Mouse (Mus musculus): ENCODE measurements around the gene Npas3. TPM values are rescaled to one million over a fixed set of nuclear protein-coding genes. Genes with fewer than 3 reads are reported as not detected.
A peak's percentile ranks its signal among the peaks of the same experiment; 100 is the strongest.

The Npas3 gene
- total RNA-seq, 2 experiments from 2014 or later: 0.47 to 1.5 TPM

- DNase-seq: no peak
- intact Hi-C loops (cut with DNase I; ENCODE audit: low total_unique reads): no loop called here
These were observed 757.1 kb downstream of the Npas3 start for GRCm38 (mm10) chr12:54005546-54005945.

- no peak for DNase-seq
- intact Hi-C loops (cut with DNase I; ENCODE audit: low total_unique reads): no loop called here
These were observed 766.8 kb downstream of the Npas3 start for GRCm38 (mm10) chr12:54015304-54015703.

GRCm38 (mm10) chr12:54017949-54018348, 769.5 kb downstream of the Npas3 start:
- intact Hi-C loops (cut with DNase I; ENCODE audit: low total_unique reads): no loop called here
- no peak for DNase-seq

- intact Hi-C loops (cut with DNase I; ENCODE audit: low total_unique reads): no loop called here
- DNase-seq: no peak
These were observed 771.5 kb downstream of the Npas3 start for GRCm38 (mm10) chr12:54019979-54020378.

- DNase-seq: no peak
- intact Hi-C loops (cut with DNase I; ENCODE audit: low total_unique reads): no loop called here
These were observed 786.3 kb downstream of the Npas3 start for GRCm38 (mm10) chr12:54034666-54035346.

DNA sequence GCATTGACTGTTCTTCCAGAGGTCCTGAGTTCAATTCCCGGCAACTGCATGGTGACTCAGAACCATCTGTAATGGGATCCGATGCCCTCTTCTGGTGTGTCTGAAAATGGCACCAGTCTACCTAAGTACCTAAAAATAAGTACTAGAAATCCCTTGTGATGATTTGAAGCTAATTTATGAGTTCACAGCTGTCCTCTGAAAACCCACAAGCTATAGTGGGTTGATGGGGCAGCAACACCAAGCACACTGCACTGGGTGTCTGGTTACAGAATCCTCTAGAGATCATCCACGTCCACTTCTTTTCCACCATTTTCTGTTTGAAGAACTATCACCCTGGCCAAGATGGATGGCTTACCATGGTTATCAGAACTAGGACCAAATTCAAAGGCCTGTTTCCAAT, 789.1 kb downstream of the Npas3 start:
- intact Hi-C loops (cut with DNase I; ENCODE audit: low total_unique reads): no loop called here

GRCm38 (mm10) chr12:54042996-54043544, 794.6 kb downstream of the Npas3 start:
- intact Hi-C loops (cut with DNase I; ENCODE audit: low total_unique reads): no loop called here

More for the DNA sequence above, 789.1 kb downstream of the Npas3 start:
- DNase-seq: no peak

GRCm38 (mm10) chr12:54044606-54045334, 796.3 kb downstream of the Npas3 start:
- intact Hi-C loops (cut with DNase I; ENCODE audit: low total_unique reads): no loop called here
- DNase-seq: no peak

More at GRCm38 (mm10) chr12:54042996-54043544, 794.6 kb downstream of the Npas3 start:
- no peak for DNase-seq

GRCm38 (mm10) chr12:54045360-54045759, 796.9 kb downstream of the Npas3 start:
- intact Hi-C loops (cut with DNase I; ENCODE audit: low total_unique reads): no loop called here
- no peak for DNase-seq

DNA sequence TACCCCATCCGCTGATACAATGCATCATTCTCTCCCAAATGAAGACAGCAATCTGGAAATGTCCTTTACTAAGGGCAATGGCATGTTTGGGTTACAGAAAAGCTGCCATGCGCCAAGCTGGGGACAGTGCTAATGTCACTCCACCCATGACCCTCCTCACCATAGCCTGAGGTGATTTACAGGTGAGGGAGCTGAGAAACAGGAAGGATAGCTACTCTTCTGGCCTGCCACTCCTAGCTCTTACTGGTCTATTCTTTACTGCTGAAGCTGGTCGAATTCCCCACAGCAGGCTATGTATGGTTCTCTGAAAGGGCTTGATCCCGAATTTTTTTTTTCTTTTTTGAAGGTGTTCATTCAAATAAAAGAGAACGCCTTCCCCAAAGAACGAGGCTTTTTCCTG, 798.3 kb downstream of the Npas3 start:
- DNase-seq: no peak
- intact Hi-C loops (cut with DNase I; ENCODE audit: low total_unique reads): no loop called here

DNA sequence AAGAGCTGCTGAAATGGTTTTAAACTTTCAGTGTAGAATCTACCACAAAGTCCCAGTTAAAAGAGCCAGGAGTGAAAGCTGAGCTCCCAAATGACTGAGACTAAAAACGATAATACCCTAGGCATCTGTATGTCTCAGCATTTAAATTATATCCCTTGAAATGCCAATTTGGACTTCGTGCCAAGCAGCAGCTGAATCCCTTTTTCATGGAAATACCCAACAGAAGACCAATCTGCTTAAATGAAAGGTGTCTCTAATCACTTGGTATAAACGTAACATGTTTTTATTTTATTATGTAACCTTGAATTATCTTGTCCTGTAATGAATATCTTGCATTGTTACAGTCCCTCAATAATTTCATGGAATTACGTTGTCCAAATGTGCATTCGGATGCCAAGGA, 799.6 kb downstream of the Npas3 start:
- DNase-seq: no peak
- intact Hi-C loops (cut with DNase I; ENCODE audit: low total_unique reads): no loop called here

DNA sequence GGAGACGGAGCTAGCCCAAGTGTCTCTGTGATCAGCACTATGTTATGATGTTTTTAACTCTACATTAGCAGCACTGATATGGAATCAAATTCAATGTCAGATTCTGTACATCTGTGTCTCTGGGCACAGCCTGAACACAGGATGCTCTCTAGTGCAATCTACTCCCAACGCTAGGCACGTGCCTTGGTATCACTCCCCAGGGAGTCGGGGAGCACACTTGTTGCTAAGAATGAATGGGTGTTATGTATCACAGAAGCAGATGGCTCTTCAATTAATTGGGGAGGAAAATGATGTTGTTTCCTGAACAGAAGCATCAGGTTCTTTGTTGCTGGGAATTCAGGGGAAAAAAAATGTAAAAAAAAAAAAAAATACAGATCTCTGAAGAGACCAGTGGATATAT, 801.4 kb downstream of the Npas3 start:
- intact Hi-C loops (cut with DNase I; ENCODE audit: low total_unique reads): no loop called here
- no peak for DNase-seq

- intact Hi-C loops (cut with DNase I; ENCODE audit: low total_unique reads): no loop called here
- DNase-seq: no peak
These were observed 804.5 kb downstream of the Npas3 start for GRCm38 (mm10) chr12:54052939-54053338.

GRCm38 (mm10) chr12:54053598-54053997, 805.1 kb downstream of the Npas3 start:
- intact Hi-C loops (cut with DNase I; ENCODE audit: low total_unique reads): no loop called here
- peak; percentile 35 for DNase-seq

DNA sequence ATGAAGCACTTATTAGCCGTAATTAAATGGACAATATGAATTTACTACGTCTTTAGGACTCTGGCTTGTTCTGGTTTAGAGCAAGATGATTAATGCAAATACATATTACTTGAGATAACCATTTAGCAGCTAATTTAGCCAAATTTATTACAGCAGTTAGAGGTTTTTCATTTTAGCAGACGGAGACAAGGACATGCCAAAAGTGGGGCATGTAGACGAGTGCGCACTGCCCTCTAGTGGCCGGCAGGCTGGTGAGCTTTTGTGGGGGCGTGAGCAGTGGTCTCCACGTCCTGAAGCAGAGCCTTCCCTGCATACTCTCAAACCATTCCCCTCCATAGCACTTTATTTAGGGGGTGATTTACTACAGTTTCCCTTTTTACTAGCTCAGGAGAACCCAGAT, 812.3 kb downstream of the Npas3 start:
- peak; percentile 77 for DNase-seq
- intact Hi-C loops (cut with DNase I; ENCODE audit: low total_unique reads): loop anchor here (5.0 kb wide), 1 partner anchor 1143 kb away; no protein-coding TSS in a partner anchor

DNA sequence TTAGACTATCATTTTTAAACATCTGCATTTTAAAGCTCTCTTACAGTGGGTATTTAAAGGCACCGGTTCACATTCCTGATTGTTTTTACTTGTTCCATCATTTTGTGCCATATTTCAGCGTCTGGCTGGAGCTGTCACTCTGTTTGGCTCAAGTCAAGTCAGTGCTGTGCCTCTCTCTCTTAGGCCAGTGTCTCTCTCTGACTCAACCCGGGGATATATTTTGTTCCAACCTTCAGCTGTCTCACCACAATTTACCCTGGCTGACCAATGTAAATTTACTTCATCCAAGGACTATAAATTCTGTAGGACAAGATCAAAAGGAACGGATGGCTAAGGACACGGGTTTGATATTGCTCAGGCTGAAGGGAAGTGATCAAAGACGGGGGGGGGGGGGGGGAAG, 812.7 kb downstream of the Npas3 start:
- intact Hi-C loops (cut with DNase I; ENCODE audit: low total_unique reads): loop anchor here (5.0 kb wide), 1 partner anchor 1144 kb away; no protein-coding TSS in a partner anchor
- no peak for DNase-seq

DNA sequence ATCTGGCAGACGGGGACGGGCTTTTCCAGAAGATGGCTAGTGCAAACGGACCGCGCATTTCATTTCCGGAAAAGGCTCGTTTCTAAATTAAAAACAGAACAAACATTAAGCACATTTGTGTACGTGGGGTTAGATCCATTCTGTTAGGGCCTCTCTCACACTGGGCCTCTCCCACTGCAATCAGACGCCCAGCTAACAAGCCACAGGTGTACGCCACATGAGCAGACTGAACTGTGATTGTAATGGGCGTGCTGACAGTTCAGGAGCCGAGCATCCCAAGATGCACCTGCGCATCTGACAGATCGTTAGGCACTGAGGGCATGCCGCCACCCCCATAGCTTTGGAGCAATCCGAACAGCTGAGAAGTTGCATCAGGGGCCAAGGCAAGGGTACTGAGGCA, 816.5 kb downstream of the Npas3 start:
- intact Hi-C loops (cut with DNase I; ENCODE audit: low total_unique reads): loop anchor here (5.0 kb wide), 1 partner anchor 1148 kb away; no protein-coding TSS in a partner anchor
- DNase-seq: no peak

DNA sequence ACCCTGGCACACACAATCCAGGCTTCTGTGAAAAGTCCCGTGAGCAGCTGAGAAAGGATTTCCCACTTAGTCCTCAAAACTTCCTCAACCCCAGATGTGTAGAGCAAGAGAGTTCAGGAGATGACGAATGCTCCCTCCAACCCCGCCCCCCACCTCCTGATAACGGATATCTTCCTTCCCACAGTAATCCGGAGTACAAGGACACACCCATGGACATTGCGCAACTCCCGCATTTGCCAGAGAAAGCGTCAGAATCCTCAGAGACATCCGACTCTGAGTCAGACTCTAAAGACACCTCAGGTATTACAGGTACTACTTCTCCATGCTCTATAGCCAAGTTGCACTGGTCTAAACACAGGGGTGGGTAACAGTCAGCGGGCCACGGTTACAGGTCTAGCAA, 817.1 kb downstream of the Npas3 start:
- DNase-seq: no peak
- intact Hi-C loops (cut with DNase I; ENCODE audit: low total_unique reads): no loop called here

DNA sequence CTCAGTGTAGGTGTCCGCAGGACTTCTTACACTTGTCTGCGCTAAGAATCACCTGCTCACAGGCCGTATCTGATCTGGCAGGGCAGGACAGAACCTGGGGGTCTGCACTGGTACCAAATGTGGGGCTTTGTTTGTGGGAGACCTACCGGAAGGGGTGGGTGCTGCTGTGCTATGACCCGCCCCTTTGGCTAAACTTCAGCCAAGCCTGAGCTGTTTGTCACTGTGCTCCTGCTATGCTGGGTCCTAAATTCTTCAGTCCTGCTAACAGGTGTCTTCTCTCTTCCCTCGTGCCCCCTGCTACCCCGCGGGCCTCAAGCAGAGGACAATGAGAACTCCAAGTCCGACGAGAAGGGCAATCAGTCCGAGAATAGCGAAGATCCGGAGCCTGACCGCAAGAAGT, 818.9 kb downstream of the Npas3 start:
- no peak for DNase-seq
- intact Hi-C loops (cut with DNase I; ENCODE audit: low total_unique reads): no loop called here

DNA sequence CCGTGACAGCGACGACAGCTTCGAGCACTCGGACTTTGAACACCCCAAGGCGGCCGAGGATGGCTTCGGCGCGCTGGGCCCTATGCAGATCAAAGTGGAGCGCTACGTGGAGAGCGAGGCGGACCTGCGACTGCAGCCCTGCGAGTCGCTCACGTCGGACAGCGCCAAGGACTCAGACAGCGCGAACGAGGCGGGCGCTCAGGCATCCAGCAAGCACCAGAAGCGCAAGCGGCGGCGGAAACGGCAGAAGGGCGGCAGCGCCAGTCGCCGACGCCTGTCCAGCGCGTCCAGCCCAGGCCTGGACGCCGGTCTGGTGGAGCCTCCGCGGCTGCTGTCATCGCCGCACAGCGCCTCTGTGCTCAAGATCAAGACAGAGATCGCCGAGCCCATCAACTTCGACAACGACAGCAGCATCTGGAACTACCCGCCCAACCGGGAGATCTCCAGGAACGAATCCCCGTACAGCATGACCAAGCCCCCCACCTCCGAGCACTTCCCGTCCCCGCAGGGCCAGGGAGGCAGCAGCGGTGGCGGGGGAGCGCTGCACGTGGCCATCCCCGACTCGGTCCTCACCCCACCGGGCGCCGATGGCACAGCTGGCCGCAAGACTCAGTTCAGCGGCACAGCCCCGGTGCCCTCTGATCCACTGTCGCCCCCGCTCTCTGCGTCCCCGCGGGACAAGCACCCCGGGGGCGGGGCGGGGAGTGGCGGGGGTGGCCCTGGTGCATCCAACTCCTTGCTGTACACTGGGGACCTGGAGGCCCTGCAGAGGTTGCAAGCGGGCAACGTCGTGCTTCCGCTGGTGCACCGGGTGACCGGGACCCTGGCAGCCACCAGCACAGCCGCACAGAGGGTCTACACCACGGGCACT, 819.6 kb downstream of the Npas3 start:
- DNase-seq: peak; percentile 53
- intact Hi-C loops (cut with DNase I; ENCODE audit: low total_unique reads): no loop called here
